Mouse (Mus musculus) layer of hippocampus, adult 18-20 months (tissue): ENCODE measurements around the gene Cxcr3. TPM values are rescaled to one million over a fixed set of nuclear protein-coding genes. Genes with fewer than 3 reads are reported as not detected.

Experiments used
- total RNA-seq, 2 experiments: library from RNA; stranded (reverse); gene quantifications; 2 replicates each; pipeline ENCODE4 v1.2.3; 2021

Cxcr3 gene
- total RNA-seq, 2 experiments from 2014 or later = not detected

Other genes starting within 250 kb of the Cxcr3 start
- 10 to 100 TPM; 49.9 to 50.9 TPM for gene Taf1, start 201.5 kb downstream of the Cxcr3 start, total RNA-seq
- gene Ogt, start 94.2 kb downstream of the Cxcr3 start, total RNA-seq = 100 to 1,000 TPM; 195 to 213 TPM
- gene Gm4779, start 60.2 kb upstream of the Cxcr3 start, total RNA-seq = under 1 TPM; 0.45 to 0.51 TPM
- gene 8030474K03Rik, start 60.4 kb upstream of the Cxcr3 start, total RNA-seq = not detected
- gene Nhsl2, start 115.1 kb upstream of the Cxcr3 start, total RNA-seq = 10 to 100 TPM; 55.1 to 55.3 TPM